Mouse (Mus musculus) erythroblast, adult 5-6 weeks (primary cell): ENCODE measurements around the gene Lonrf2. TPM values are rescaled to one million over a fixed set of nuclear protein-coding genes. Genes with fewer than 3 reads are reported as not detected.

ENCODE experiments used
- ATAC-seq: replicated peaks from 2 replicates; pipeline ENCODE4 v1.8.0; 2016; ENCODE audit warnings: moderate number of reproducible peaks, mild to moderate bottlenecking, moderate TSS enrichment, inconsistent platforms; ENCODE audit not compliant: poor library complexity, low FRiP score, severe bottlenecking
- total RNA-seq, 2 experiments: library from RNA; stranded (forward) in 1 of 2; stranded (reverse) in 1 of 2; fragments of 150-400 nt in 1 of 2; fragments of 200-764, 138-1000 nt in 1 of 2; gene quantifications; 2 replicates each; pipeline versions ENCODE4 v1.2.3 to v1.2.4; 2015 to 2017; ENCODE audit warnings: low replicate concordance in 2 of 2

Gene Lonrf2
- total RNA-seq, 2 experiments from 2014 or later: 0.17 to 0.77 TPM

DNA sequence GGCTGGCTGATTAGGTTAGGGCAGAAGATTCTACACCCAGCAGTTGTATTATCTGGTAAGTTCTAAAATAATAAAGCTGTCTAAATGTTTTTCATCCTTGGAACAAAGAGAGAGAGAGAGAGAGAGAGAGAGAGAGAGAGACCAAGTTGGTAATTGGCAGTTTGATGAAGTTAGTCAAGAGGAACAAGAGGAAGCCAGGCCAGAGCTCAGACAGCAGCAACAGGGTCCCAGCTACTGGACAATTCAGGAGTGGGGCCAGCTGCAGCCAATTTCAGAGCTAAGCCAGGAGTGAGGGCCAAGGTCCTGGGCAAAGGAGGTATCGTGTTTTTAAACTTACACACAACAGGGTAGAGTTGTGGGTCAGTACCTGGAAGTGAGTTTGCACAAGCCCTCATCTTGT, 6.3 kb upstream of the Lonrf2 start:
- ATAC-seq: no peak

DNA sequence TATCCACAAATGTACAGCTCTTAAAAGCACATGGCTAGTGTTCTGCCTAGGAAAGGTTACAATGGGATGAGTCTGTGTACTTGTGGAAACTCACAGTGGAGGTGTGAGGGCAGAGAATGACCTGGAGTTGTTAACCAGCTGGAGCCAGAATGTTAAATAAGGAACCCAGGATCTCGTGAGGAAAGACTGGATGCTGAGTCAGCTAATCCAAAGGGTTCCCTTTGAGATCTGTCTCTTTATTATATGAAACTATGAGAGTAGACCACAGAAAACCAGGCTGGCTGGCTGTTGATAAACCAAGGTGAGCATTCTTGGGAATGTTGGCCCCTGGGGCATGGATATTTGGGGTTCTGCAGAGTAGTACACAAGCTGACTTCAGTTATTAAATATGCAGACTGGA, 3.4 kb upstream of the Lonrf2 start:
- ATAC-seq: no peak

DNA sequence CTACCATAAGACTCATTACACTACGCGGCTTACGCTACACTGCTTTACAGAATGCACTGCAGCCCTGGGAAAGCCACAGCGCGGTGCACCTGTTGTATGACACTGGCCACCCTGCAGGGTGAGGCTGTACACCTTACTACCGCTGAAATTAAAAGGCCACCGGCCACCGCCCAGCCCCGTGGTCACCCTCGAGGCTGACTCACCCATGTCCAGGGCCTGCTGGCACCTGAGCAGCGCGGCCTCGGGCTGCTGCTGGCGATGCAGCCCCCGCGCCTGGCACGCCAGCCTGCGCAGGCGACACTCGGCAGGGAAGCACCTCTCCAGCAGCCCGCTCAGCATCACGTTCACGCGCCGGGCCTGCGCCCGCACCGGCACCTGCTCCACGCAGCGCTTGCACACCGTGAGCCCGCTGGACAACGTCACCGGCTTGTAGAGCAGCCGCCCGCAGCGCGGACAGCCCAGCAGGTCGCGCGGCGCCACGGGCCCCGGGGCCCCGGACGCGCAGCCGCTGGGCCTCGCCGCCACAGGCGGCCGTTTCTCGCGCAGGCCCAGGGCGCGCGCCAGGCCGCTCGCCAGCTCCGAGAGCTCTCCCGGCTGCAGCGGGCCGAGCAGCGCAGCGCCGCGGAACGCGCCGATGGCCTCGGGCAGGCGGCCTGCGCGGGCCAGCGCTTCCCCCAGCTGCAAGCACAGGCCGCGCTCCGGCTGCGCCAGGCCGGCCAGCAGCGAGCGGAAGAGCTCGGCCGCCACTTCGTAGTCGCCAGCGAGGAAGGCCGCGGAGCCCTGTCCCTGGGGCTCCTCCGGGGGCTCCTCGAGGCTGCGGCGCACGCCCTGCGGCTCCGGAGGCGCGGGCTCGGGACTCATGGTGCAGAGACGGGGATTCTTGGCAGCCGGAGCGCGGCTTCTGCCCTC, 689 bp downstream of the Lonrf2 start:
- no peak for ATAC-seq

DNA sequence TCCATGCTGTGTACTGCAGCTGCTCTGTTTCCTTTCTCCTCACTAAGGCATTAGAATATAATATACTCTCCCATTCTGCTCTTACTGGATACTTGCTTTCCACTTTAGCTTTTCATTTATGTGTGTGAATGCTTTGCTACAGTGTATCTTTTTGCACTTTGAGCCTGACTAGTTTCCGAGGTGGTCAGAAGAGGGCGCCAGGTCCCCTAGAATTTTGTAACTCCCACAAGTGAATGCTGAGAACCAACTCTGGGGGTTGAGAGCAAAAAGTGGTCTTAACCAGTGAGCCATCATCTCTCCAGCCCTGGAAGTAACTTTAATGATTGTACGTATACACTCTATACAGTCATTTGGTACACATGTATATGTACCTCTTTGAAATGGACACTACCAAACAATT, 1.6 kb downstream of the Lonrf2 start:
- no peak; the same call in 1 of the 2 replicates for ATAC-seq

DNA sequence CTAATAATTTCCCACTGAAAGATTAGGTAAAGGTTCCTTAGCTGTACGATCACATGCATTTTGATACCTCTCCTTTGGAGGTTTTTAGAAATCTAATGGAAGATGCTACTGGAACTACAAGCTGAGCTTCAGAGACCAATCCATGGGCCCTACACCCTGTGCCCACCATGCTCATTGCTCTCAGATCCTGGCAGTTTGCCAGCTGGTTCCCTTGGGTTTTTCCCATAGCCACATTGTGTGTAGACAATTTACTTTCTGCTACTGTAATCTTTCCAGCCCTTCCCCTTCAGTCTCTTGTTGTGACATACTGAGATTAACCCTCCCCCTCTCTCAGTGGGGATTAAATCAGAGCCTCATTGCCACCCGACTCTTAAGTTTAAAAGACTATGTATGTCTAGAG, 11.6 kb downstream of the Lonrf2 start:
- no peak for ATAC-seq

DNA sequence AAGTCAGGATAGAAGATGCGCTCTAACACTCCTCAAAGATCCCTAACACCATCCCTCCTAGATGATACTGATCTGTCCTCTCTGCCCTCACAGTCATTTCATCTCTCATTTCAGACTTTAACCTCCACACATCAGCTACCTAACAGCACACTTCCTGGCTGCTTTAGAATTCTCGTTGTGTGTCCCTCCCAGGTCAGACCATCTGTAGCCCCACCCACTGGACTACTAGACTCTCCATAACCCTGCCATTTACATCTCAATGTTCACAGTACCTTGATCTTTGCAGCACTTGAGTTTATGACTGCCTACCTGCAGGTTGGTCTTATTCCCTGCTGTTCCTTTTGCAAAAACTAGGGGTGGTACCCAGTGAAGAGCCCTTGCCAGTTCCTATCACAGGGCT, 12.7 kb downstream of the Lonrf2 start:
- no peak for ATAC-seq

DNA sequence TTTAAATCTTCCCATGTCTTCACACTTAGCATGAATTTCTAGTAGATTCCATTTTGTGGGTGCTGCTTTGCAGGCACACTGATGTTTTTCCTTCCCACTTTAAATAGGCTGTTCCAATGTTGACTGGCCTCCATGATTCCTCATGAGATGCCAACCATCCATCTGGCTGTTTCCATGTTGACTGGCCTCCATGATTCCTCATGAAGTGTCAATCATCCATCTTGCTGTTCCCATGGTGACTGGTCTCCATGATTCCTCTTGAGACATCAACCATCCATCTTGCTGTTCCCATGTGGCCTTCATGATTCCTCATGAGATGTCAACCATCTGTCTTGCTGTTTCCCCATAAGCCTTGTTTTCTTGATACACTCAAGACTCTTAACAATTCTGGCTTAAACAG, 16.8 kb downstream of the Lonrf2 start:
- no peak for ATAC-seq

DNA sequence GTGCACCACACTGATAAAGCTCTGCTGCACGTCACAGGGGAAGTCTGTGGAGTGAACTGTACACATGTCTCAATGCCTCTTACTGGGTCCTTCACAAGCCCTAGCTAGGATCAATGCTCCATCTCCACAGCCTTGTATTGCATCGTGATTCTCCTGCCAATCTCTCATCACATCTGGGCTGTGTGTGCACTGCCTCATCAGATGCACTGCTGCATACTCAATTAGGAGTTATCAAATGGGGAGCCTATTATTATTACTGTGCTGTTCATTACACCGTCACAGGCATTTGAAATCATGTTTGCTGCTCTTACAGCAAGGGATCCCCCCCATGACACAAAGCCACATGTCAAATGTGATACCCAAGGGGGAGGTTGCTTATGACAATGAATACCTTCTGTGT, 18.8 kb downstream of the Lonrf2 start:
- no peak for ATAC-seq

DNA sequence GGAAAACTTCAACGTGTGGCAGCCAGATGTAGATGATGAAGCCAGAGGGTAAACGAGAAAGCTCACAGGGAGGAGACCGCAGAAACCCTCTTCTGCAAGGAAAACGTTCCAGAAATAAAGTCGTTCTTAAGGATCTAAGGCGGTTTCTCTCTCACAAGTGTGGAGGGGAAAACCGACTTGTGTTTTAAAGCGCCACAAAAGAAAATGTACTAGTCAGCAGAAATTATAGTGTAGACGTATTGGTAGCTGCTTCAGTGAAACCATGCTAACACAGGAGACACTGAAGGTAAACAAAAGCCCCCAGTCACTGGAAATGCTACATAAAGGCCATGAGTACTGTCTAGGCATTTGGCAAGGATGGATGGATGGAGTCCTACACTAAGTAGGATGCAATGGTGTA, 19.2 kb downstream of the Lonrf2 start:
- no peak for ATAC-seq

DNA sequence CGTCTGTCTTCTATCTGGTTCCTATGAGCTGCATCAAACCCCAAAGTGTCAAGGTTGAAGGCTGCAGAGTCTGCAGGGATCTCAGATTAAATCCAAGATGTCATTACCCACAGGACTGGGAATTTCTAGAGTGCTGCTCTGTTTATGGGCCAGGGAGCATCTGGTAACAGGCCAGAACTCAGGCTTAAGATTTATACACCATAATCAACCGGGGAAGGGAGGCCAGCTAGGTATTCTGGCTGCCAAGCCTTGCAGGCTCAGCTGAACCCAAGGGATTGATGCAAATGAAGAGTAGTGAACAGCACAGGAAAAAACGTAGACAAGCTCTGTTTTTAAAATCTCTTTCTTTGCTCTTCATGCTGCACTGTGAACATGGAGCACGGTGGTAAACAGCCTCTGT, 20.2 kb downstream of the Lonrf2 start:
- no peak for ATAC-seq

DNA sequence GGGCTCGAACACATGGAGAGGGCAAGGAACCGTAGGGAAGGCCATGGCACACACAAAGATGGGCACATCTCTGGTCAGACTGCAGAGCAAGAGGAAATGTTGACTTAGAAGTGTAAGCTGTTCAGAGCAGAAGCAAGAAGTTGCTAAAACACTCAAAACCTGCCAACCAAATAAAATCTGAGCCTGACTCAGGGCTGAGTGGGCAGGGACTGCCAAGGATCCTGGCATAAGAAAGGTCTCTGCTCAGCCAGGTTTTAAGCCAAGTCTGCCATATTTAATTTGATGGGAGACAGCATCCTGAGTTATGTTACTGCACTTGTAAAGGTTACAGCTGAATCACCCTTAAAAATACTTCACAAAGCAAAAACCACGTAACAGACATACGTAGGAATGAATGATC, 29.4 kb downstream of the Lonrf2 start:
- no peak for ATAC-seq

DNA sequence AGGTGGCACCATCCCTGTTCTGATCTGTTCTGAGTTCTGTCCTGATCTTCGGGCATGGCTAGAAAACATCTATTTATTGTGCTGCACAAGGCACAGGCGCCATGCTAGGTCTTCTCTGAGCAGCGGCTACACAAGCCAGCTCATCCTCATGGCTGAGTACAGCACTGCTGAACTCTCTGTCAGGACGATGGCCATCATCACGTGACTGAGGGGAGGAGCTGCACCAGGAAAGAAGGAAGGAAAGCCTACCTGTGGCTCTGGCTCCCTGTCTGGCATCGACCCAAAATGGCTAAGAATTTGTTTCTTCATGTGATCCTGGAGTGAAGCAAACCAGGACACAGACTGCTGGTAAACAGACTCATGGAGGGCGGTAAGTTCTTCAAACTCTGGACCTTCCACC, 36.1 kb downstream of the Lonrf2 start:
- no peak for ATAC-seq

DNA sequence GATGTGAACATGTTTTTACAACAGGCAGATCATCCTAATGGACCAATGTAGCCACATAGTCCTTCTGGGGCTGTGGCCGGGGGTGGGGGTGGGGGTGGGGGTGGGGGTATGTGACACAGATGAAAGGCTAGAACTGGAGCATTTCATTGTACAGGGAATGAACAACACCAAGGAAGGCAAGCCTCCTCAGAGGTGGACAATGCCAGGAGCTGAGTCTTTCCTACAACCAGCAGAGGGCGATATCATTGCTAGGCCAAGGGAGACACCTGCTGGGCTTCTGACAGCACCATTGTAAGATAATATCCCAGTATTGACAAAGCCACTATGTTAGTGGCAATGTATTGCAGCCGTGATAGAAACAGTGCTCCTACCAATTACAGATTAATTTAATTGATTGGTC, 37.2 kb downstream of the Lonrf2 start:
- ATAC-seq: no peak

DNA sequence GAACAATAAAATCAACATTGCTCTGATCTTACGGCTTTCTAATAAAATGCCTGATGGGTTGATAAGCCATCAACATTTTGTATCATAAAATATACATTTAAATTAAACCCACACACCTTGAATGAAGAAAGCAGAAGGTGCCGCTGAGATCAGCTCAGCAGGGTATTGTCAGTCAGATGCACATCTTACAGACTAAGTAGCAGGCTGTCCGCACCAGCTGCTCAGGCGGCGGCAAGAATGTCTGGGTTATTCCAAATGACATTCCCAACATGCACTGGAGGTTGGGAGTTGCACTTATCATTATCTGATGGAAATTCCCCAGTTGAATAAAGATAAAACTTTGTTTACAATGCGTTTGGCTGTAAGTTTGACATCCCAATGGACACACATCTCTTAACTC, 39.6 kb downstream of the Lonrf2 start:
- no peak for ATAC-seq

DNA sequence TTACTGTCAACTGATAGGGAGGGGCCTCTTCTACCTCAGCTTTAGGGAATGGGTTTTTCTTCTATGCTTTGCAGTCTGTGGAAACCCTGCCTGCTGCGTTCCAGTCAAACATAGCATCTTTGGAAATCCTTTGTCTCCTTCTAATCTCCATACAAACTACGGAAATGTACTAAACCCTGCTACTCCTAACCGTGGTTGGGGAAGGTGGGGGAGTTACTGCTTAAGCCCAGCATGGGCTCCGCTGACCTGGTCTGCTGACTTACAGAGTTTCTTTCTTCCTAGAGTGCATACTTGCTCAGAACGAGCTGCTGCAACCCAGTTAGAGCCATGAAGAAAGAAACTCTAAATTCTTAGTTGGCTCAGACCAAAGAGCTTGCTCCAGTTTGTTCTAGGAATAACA, 41.0 kb downstream of the Lonrf2 start:
- no peak for ATAC-seq

DNA sequence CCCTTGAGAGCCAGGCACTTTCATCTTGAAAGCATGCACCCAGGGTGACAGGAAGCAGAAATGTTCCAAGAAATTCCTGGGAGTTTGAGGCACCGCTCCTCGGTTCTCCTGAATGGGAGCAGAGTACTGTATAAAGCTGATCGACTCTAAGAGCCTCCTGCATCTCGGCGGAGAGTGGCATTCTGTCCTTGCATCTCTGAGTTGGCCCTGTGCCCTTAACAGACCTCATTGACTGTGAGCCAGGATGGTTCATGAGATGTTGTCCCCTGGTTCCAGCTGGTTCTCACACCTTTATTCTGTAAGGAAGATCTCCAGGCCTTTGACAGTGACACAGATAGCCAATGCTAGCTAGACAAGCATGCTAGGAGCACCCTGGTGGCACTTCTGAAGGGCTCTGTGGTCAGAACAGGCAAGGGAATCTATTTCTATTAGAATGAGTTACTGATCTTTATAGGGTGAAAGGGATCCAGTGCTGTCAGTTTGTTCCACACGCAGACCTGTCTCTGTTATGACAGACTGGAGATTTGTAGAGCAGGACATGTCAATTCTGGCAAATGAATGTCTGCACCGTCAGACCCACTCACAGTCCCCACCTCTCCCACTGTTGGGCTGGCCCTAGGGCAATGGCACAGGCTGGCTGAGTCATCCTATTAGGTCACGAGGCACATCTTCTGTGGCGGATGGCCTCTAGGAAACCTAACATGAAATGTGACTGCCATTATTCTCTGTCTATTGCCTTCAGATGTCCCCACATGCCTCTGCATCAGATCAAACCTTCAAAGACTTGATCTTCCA, 45.3 kb downstream of the Lonrf2 start:
- ATAC-seq: no peak

DNA sequence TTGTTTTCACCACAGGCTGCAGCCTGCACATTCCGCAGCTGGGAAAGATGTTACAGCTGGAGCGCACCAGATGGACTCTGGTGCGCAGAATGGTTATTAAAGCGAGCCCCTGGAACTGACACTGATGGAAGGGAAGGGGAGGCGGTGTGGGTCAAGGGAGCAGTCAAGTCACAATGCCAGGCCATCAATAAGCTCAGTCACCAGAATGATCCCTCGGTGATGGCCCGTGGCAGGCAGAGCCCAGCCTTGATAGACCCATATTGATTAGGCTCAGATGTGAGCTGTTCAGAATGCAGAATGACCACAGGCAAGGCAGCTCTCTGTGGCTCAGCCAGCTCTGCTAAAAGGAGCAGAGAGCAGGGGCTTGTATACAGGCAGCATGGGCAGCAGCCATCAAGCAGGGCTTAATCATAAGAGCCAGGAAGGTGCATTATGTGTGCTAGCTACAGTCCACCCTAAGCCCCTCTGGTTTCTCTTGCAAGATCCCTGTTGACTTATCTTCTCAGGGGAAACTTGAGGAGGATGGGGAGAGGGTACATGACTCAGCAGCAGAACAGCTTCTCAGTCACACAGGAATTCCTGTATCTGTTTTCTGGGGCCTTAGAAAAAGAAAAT, 46.4 kb downstream of the Lonrf2 start:
- no peak for ATAC-seq

DNA sequence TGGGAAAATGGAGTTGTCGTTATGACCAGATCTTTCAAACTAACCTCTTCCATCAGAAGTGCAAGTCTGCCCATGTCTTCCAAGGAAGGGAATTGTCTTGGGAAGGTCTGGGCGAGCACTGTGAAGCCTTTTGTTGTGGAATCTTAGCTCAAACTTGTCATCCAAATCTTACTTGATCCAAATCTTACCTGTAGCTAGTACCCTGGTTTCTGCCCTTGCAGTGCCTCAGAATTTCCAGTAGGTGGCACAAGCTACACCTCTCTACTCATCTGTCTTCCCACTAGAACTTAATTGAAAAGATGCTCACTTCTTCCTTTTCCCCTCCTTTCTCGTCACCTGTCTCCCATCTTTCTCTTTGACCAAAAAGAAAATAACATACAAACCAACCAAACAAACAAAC, 47.6 kb downstream of the Lonrf2 start:
- ATAC-seq: no peak

DNA sequence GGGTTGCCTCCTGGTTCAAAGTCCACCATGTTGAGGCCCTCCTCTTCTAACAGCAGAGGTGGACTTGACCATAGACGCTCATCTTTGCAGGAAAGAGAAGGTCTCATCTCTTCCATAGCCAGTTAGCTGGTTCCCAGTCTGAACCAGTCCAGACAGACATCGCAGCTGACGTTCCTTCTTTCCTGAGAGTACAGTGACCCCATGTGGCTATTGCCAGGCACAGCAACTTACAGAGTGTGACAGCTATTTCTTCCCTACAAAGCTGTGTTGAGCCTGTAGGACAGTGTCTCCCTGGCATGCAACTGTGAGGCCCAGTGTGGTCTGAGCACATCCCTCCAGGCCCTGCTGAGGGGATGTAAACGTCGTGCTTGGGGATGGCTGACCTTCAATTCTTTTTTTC, 49.1 kb downstream of the Lonrf2 start:
- 0 out of 2 replicates have a peak, but pooled peaks have one; percentile 53 for ATAC-seq

DNA sequence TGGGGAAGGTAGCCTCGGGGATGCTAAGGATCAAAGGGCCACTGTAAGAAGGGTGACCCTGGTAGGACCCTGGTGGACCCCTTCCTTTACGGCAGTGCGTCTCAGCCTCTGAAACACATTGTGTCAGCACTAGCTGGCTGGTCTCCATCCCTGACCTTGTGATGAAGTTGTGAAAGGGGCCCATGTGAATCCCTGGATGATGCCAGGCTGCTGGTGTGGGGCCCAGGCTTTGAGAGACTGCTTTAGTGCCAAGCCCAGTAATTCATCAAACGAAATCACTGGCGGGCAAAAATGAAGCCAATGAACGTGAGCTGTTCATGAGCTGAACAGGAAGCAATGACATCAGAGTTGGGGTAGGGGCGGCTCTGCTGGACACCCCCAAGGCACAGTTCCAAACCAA, 50.2 kb downstream of the Lonrf2 start:
- ATAC-seq: no peak

DNA sequence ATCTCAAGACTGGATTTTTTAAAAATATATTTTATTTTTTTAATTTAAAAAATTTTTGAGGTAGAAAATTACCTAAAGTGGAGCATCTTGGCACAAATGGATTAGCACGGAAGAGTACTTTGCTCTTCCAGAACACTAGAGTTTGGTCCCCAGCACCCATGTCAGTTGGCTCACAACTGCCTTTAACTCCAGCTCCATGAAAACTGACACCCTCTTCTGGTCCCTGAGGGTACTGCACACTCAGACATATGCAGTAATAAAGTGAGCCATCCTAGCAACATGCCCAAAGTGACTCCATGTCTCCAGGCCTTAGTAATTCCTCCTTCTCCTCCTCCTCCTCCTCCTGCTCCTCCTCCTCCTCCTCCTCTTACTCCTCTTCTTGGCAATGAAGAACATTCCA, 58.2 kb downstream of the Lonrf2 start:
- ATAC-seq: no peak
